Mouse (Mus musculus): ENCODE results near the gene Ip6k3. TPM values are rescaled to one million over a fixed set of nuclear protein-coding genes. Genes with fewer than 3 reads are reported as not detected.
A peak's percentile ranks its signal among the peaks of the same experiment; 100 is the strongest.

Ip6k3 gene
- total RNA-seq, 4 experiments from 2014 or later, result 0.49 to 1.8 (median 1.3) TPM

DNA sequence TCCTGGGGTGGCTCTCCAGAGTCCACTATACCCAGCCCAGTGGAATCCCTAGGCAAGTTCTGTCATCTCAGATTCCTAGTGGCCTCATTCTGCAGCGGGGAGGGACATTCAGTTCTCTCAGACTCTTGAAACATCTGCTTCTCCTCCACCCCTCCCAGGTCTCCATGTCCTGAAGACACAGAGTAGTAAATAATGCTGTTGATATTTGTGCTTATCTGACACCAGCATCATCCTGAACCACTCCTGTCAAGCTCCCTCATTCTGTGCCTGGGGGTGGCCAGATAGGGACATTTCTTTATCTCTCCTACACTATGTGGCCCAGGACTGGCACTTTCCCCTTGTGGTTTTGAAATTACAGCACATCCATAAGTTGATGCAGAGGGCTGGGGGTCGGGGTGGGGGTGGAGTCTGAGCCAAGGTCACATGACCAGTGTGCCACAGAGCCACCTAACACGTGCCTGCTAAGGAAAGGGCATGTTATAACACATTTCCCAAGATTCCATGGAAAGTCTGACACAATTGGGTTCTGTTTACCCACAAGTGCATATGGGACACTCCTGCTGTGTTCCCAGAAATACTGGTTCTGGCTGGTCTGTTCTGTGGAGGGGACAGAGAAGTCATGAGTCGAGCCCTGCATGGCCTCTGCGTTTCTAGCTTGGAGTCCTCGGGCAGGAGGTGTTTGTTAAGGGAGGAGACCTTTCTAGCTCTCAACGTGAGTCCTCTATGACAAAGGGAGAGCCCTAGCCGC, 14.4 kb downstream of the Ip6k3 start:
- DNase-seq, result no peak

DNA sequence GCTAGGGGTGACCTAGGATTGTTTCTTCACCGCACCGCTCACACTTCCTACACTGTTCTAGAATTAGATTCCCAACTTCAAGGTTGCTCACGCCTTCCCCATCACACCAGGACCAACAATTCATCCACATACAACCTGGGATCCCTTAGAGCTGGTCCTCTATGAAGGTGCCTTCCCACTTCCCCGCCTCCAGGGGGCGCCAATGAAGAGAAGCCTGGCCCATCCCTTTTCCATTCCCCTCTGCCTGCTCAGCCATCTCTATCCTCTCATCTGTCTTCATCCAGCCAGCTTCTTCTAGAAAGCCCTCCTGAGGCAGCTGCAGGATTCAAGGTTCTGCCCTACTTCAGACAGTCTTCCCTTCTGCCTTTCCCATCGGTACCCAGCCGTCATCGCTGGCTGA, 16.2 kb downstream of the Ip6k3 start:
- DNase-seq, result no peak

DNA sequence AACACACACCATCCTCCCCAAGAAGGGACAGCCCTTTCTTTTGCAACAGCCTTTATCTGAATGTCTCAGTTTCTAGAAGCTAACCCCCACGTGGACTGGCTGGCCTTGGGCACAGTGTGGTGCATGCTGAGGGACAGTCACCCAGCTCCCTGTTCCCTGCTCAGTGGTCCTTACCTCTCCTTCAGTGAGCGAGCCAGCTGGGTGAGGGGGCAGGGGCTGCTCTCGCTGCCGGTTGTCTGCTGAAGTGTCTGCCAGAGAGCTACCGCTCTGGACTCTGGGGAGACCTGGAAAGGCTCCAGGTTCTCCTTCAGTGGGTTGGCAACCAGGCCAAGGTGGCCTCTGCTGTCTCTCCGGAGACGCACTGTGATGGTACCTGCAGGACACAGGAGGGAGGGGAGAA, 16.7 kb downstream of the Ip6k3 start:
- DNase-seq, result peak; percentile 55

DNA sequence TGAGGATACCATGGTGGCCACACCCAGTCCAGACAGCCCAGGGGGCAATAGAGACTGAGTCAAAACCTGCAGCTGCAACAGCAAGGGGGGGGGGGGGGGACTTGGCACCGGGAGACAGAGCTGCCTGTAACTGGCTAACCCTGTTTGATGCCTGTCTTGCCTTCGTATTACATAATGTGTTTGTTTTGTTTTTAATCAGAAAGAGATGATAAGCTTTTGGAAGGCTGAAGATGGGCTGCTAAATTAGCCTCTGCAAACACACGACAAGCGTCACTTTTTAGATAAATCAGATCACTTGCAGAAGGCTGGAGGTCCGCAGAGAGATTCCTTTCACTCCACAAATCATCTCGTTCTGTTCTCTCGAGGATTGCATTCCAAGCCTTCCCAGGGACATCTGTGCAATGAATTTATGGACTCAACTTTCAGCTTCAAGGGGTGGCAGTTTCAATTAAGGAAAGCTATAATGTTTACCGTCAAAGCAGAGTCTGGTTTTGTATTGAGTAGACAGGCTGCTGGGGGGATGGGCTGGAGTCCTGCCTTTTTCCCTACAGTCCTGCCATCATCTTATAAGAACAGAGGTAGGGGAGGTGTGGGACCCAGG, 21.2 kb downstream of the Ip6k3 start:
- DNase-seq, result no peak

DNA sequence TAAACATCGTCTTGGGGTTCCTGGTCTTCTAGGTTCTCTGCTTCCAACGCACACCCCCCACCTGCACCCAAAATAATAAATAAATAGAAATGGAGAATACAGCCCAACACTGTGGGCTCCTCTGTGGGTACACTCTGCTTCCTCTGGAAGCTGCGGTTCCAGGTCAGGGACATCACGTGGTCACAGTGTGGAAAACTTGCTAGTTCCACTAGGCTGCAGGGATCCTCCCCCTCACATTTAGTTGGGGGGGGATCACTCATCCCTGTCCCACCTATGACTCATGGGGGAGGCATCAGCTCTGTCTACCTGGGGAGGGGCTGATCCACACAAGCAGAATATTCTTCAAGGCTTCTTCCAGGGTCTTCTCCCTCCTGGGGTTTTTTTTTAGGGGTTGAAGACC, 23.4 kb downstream of the Ip6k3 start:
- no peak for DNase-seq

DNA sequence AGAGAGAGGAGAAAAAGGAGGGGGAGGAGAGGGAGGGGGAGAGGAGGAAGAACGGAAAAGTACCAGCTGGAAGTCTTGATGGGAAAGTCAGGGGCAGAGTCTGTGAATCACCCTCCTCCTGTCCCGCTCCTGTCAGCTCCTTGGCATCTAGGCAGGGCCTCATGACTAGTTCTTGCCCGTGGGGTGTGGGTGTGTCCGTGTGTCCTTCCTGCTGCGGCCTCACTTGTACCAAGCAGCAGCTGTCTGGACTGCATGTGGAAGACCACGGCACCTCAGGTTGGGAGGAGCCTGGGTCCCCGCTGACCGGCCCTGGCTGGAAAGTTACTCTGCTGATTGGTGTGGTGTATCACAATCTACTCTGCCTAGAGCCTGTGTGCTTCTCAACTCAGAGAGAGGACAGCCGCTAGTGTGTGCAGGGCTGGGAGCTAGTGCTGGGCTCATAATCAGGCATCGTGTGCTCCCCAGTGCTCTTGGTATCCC, 25.6 kb downstream of the Ip6k3 start:
- DNase-seq, result peak; percentile 77

DNA sequence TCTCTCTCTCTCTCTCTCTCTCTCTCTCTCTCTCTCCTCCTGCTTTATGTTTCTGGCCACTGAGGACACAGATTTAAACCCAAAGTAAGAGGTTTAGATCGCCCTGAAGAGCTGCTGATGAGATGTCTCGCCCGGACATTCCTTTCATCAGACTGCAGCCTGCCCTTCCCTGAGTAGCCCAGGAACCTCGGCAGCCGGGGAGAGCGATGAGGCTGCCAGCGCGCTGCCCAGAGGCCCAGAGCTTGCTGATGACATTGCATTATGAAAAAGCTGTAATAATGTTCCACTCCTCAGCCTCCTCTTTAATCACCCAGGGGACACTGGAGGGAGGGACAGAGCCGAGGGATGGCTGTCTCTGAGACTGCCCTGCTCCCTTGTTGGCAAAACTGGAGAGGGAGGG, 27.3 kb downstream of the Ip6k3 start:
- DNase-seq, result no peak

DNA sequence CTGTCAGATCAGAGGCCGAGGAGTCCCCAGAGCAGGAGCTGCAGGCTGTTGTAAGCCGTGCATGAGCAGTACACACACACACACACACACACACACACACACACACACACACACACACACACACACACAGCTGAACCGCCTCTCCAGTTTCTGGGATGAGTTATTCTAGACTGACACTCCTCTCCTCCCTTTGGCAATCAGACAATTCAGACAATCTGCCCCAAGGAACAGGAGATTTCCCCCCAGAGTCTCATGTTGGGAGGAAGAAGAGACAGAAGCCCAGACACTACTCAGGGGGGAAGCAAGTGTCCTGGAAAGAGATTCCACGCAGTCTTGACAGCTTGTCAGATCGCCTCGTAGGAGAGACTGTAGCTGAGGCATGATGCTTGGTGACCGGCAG, 28.3 kb downstream of the Ip6k3 start:
- DNase-seq, result no peak

DNA sequence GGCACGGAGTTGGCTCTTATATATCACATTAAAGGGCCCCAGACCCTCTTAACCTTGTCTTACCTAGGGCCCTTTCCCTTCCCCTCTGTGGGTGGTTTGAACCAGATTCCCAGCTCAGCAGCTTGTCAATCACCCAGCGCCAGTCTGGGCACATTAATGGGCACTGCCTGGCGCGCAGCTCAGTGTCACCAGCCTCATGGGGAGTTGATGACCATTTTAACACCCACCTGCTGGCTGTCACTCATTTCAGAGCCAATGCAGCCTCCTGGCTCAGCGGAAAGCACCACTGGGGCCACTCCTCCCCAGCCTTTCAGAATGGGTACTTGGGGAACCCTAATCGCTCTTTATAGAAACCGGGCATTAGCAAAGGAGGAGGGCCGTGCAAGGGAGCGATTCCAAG, 29.2 kb downstream of the Ip6k3 start:
- no peak for DNase-seq

DNA sequence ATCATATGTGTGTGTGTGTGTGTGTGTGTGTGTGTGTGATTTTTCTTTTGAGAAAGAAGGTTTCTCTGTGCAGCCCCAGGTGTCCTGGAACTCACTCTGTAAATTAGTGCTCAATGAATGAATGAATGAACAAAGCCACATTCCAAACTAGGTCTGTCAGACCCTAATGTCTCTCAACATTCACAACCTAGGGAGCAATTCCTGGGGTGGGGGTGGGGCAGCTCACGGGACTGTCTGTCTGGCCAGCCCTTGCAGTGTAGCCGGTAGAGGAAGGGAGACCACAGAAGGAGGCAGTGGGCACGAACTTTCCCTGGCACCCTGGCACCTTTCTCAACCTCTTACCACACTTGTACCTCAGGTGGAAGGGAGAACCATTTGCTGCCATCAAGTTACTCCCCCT, 32.9 kb downstream of the Ip6k3 start:
- DNase-seq, result no peak

DNA sequence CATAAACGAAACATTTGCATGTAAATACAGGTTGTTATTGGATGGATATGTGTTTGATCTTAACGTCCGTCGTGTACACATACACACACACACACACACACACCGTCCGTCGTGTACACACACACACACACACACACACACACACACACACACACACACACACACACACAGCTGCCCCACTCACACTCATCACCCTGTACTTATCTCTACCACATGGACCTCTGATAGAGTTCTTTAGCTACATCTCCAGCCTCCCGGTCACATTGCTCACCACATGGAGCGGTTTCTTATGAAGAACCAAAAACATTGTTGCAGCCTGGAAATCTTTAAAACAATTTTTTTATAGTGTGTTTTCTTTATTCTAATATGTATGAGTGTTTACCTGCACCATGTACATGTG, 33.4 kb downstream of the Ip6k3 start:
- DNase-seq, result no peak

DNA sequence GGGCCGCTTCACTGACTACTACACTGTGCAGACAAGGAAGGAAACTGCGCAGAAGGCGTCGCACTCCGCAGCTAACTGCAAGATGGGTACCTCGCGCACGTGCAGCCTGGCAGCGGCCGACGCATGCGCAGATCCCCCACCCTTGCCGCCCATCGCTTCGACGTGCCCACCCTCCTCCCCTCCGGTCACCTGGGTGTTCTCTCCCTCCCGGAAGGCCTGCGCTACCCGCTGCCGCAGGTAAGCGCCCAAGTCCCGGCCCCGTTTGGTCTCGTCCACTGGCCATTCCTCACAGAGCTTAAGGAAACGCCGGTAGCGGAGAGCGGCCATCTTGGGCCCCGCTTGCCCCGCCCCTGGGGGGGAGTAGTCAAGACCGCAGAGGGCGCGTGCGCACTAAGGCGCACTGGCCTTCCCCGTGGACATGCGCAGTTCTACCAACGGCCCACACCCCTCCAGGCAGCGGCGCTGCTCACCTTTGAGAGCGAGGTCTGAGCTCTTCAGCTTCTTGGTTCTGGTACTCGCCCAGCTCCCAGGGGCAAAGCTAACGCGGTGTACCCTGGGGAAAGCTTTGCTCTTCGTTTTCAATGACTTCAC, 33.9 kb downstream of the Ip6k3 start, which contains the start of gene Uqcc2:
Gene Uqcc2, minus strand, starts transcription at position 366 of the 591 bp plus-strand sequence.
- peak; percentile 96 for DNase-seq

DNA sequence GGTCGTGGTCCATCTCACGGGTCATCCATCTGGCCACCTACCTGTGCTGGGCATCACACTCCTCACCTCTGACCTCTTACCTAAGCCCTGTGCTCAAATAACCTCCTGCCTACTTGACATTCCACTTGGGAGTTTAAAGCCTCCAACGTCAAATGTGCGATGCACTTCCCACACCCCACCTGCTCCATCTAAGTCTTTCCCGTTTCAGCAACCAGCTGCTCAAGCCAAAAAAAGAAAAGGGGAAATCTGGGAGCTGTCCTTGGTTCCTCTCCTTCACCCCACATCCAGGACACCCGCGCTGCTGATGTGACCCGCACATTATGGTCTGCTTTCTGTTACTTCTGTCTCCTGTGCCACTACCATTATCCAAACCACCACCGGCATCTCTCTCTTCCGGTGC, 35.4 kb downstream of the Ip6k3 start:
- DNase-seq, result no peak

DNA sequence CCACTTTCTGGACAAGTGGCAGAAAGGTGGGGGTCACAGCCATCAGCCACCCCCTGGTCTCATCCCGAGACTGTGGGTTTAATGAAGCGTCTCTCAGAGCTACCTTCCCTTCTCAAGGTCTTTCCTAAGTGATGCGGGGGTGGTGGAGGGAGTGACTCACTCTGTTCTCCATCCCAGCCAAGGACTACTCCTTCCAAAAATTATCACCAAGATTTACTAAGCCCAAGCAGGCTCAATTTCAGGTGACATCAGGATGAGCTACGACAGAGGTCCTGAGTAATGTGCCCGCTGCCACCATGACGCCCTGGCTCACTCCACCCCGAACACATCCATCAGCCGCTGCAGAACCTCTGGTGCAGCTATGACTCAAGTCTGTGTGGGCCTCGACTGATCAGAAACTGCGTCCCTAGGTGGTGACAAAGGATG, 36.3 kb downstream of the Ip6k3 start:
- DNase-seq, result peak; percentile 80

DNA sequence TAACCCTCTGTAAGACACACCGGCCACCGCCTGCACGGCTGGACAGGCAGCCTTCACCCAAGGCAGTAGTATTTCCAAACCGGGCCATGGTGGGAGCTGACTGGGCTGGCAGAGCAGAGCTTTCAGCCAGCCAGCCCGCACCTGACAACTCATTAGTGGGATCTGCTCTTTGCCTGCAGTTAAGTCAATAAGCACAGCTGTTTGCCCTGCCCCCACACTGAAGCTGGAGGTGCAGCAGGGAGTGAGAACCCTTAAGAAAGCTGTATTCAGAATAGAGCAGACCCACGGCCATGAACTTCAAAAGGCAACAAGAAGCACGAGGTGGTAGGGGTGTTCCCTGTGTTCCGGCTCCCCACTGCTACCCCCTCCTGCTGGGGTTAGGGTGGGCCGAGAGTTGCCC, 37.3 kb downstream of the Ip6k3 start:
- DNase-seq, result no peak

DNA sequence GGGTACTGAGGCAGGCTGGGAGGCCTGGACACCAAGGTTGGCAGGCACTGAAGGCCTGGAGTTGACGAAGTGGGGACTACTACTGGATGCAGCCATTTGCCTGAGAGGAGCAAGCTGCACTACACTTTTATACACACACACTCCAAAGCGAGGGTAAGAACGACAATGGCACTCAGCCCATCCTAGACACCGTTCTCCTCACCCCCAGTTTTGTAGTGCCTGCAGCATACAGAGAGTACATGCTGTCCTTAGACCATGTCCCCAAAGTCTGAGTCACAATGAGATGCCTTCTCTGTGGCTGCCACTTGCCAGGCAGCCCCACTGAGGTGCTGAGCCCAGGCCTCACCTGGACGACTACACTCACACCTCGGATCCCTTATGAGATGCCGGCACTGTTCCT, 37.8 kb downstream of the Ip6k3 start:
- DNase-seq, result no peak

DNA sequence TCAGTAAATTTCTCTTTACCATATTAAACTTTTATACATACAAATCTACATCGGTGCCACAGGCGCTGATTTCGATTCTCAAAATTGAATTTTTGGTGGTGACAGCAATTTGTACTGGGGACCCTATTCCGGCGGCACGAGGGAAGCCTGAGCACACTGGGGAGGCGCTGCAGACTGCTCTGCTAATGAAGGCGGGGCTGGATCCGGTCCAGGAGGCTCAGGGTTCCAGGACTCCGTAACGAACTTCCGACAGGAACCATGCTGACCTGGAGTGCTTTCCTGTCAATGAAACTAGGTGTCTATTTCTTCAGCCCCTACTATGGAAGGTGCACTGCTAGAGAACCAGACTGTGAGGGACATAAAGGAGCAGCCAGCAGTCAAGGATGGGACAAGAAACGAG, 38.3 kb downstream of the Ip6k3 start:
- DNase-seq, result no peak

DNA sequence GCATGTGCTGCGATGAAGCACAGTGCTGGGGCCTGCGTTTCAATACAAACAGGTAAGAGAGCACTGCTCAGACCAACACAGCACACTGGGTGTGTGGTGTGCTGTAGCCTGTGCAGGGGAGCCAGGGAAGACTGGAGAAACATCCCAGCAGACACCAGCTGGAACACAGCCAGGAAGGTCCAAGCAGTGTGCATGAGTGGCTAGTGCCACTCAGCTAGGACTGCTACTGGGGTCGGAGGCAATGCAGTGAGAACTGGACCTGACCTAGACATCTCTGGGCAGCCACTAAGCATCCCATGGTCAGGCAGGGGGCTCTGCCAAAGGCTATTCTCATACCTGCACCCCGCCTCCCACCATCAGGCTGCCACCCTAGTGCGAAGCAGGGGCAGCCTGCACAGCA, 39.4 kb downstream of the Ip6k3 start:
- DNase-seq, result no peak

DNA sequence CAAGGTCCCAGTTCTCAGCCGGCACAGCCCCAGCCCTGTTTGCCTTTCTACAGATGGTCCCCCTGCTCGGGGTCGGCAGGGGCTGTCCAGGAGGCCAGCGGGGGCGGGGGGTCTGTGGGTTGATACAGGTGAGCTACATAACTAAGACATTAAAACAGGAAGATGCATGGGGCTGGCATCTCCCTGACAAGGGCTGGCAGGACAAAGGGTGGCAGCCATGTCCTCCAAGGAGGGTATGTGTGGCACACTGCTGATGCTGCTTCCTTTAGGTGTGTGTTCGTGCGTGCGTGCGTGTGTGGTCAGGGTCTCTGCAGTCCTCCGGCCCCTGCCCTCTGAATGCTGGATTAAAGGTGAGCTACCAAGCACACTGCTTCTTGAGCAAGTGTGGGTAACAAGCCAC, 40.6 kb downstream of the Ip6k3 start:
- DNase-seq, result no peak

DNA sequence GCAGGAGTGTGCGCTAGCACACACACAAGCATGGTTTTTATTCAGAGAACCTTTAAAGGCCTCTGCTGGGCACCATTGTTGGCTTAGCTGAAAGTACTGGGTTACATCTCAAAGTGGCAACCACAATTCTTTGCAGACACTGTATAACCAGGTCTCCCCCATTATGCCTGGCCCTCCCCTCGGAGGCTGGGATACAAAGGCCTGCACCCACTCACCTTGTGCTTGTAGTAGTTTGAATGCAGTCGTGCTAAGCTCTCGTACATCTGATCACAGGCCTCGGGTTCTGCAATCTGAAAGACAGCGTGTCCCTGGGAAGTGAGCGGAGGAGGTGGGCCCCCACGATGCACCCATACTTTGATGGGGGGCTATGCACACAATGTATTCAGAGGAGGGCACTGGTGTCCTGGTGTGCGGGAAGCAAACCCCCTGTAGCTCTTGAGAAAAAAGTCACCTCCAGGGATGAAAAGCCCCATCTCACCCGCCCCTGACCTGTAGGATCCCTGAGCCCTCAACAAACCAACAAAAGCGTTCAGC, 41.9 kb downstream of the Ip6k3 start:
- DNase-seq, result no peak

DNA sequence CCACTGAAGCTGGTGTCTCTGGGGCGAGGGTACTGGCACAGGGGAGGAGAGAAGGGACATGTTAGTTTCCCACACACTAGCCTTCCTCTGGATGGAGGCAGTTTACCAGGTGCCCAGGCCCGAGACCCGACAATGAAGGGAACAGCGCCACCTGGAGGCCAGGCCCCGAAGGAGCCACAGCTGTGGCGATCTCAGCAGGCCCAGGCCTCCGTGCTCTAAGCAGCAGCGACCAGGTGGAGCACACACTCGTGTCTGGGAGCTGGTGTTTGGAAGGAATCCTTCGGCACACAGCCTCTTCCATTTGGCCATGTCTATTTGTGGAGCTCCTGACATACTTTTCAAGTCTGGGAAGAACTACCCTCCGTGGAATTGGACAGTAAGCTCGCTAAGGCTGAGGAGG, 42.4 kb downstream of the Ip6k3 start:
- DNase-seq, result no peak

DNA sequence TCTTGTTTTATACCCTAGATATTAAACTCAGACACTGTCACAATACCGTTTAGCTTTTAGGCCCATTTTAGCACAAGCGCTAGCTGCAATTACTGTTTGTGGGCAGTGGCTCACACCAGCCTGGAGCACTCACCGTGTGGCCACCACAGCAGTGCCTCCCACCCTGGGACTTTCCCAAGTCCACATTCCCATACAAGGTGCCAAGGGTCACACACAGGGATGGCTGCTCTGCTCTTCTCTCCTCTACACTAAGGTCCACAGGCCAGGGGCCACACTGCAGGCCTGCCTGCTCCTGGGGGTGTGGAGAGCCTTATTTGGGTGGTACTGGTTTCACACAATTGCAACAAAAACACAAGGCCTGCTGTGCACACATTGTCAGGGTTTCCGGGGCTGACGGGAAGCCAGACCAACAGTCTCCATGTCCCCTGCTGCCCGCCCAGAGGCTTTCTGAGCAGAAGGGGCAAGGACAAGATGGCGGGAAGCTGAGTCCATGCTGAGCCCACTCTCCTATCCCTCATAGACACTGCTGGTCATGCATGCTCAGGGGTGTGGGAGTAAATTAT, 43.7 kb downstream of the Ip6k3 start:
- DNase-seq, result no peak

DNA sequence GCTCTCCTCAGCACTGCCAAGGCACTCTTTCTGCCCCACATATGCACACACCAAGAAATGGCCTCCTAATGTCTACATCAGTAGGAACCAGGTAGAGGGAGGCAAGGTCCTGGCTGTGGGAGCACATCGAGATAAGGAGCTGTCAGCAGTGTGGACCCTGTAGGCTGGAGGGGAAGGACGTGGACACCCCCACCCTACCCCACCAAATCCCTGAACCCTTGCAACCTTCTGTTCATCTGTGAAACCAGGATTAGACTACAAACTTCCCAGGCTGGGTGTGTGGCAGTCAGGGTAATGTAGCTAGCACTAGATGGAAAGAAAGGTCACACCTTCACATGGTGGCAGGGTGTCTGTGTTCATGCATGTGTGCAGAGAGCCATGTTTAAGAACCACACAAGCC, 44.5 kb downstream of the Ip6k3 start:
- DNase-seq, result no peak
